Mouse (Mus musculus) ZHBTc4 (cell line): ENCODE results near the gene Wrb.
"Not testable (repeated sequence)": the region's sequence is repeated elsewhere in the genome, so short reads cannot be mapped to it uniquely, and the experiment has no call there.

ENCODE experiments used
- DNase-seq: peaks from one replicate; pipeline ENCODE4 v3.0.0-alpha.2; 2011; ENCODE audit warnings: low read depth, low spot score

Gene Wrb

GRCm38 (mm10) chr16:96145110-96145800 is at the start of gene Wrb:
TSS of gene Wrb (plus strand) at chr16:96145407.
- peak; percentile 100 for DNase-seq

GRCm38 (mm10) chr16:96095966-96096365 is 49.2 kb upstream of the Wrb start:
- no peak for DNase-seq

- peak; percentile 65 for DNase-seq
These were observed 47.4 kb upstream of the Wrb start for GRCm38 (mm10) chr16:96097811-96098210.

DNA sequence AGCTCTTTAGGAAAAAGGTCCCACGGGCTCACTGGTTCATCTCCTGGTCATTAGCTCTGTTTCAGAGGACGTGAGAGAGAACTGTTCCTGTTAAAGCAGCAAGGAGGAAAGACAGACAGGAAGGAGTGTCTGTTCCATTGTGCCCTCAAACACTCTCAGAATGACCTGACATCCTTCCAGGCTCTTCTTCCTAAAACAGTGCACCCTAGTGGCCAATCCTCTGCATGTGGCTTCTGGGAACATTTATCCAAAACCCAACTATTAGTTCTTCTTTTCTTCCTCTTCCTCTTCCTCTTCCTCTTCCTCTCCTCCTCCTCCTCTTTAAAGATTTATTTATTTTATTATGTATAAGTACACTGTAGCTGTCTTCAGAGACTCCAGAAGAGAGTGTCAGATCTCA is 42.2 kb upstream of the Wrb start:
- peak; percentile 84 for DNase-seq

- no peak for DNase-seq
These were observed 35.5 kb upstream of the Wrb start for GRCm38 (mm10) chr16:96109673-96110072.

DNA sequence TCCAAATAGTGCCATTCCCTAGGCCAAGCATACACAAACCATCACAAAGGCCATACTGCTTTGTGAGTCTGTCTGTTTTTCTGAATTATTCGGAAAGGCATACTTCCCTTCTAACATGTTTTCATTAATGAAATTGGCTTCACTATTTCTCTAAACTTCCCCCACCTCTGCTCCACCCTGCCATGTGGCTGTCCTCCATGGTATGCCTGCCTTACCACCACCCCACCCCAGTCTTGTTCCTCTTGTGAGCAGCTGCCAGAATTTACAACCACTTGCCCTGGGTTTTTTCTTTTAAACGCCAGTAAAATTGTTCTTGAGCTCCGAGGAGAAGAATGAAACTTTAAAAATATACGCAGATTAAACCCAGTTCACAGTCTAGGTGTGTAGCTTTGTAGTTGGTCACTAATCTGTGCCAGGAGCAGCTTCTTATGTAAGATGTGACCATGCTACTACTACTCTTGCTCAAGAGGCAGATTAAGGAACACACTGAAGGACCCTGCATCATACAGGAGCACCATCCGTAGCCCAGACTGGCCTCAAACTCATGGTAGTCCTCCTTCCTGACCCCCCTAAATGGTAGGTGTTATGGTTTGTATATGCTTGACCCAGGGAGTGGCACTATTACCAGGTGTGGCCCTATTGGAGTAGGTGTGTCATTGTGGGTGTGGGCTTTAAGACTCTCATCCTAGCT is 34.4 kb upstream of the Wrb start:
- no peak for DNase-seq

DNA sequence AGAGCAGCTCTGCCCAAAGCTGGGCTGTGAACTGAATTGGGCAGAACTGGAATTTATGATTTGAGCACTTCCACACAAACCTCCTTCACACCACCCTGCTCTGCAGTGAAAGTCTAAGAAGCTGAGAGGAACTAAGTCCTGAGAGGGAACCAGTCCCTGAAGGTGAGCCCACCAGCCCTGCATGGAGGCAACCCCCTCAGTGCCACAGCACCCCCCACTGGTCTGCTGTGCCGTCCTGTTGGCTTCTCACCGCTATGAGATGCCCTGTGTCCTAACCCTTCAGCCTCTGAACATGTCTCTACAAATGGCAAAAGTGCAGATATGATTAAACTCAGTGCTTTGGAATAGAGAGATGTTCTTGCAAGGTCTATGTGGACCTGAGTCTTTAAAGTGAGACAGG is 32.4 kb upstream of the Wrb start:
- DNase-seq: no peak

GRCm38 (mm10) chr16:96114729-96115128 is 30.5 kb upstream of the Wrb start:
- DNase-seq: peak; percentile 81

DNA sequence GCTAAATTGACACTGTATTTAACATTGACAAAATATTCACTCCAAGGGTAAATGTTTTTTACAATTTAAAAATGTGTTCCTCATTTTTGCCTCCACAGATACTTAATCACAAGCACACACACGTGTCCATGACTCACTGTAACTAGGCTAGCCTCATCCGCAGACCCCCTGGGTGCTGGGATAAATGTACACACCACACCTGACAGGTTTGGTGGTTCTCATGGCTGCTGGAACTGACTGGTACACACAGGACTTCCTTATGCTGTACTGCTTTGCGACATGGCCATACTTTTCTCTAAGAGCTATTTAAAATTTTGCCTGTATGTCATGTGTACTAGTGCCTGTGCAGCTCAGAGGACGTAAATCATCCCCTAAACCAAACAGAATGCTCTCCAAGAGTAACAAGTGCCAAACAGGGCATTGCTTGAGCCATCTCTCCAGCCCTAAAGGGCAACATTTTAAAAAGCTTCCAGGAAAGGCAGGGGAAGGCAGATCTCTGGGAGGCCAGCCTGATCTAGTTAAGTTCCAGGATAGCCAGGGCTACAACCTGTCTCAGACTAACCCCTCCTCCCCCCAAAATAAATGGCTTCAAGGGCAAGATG is 25.1 kb upstream of the Wrb start:
- no peak for DNase-seq

DNA sequence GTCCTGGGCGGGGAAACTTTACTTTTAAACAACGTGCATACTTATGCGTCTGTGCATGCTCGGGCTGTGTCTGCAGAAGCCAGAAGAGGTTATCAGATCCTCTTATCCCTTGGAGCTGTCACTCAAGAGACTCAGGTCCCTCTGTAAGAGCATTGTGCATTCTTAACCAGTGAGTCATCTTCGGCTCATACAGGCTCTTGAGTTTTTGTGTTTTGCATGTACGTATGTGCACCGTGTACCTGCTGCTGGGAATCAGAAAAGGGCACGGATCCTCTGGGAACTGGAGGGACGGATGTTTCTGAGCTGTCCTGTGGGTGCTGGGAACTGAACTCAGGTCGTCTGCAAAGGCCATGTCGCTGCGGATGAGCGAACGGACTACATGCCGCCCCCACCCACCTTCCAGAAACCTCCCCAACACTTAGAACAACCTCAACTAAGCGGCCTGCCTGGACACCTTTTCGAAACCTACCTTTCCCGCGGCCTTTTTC is 18.5 kb upstream of the Wrb start:
- DNase-seq: peak; percentile 62

- DNase-seq: no peak
These were observed 17.9 kb upstream of the Wrb start for GRCm38 (mm10) chr16:96127288-96127656.

DNA sequence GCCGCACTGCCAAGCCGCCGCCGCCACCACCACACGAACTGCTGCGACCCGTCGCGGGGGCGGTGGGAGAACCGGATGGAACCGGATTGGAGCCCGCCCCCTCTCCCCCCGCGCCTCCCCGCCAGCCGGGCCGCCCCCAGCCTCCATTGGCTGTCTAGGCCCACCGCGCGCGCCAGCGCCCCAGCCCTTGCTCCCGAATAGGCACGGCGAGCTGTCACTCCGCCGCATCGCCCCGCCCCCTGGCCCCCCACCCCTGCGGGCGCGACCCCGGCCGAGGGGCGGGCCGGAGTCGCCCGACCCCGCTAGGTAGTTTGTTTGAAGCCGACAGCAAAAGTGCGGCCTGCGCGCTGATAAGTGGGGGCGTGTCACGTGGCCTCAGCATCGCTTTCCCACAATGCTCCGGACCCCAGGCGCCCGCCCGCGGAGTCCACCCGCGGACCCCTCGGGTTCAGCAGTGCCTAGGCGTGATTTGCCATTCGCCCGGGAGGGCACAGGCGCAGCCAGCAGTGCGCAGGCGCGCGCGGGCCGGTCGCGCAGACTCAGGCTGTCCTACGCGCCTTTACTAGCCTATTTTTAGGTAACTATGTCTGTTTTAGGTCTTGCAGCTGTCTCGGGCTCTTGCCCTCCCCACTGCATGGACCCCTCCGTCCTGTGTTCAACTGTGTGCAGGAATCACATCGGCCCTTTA is 17.4 kb upstream of the Wrb start, which contains the start of gene Hmgn1:
Gene Hmgn1 (minus strand): TSS at position 73 of the 688 bp plus-strand sequence.
- peak; percentile 99 for DNase-seq

GRCm38 (mm10) chr16:96128466-96128865 is 16.7 kb upstream of the Wrb start:
- no peak for DNase-seq

DNA sequence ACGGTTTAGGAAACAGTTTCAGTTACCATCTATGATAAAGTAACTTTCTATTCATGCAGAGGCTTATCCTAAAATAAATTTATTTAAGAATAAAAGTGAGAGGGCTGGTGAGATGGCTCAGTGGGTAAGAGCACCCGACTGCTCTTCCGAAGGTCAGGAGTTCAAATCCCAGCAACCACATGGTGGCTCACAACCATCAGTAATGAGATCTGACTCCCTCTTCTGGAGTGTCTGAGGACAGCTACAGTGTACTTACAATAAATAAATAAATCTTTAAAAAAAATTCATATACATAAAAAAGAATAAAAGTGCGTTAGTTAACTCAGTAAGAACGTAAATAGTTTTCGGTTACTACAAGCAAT is 478 bp upstream of the Wrb start:
- DNase-seq: not testable (repeated sequence)

GRCm38 (mm10) chr16:96145814-96146213 is 607 bp downstream of the Wrb start:
- DNase-seq: no peak

- no peak for DNase-seq
These were observed 3.6 kb downstream of the Wrb start for GRCm38 (mm10) chr16:96148834-96149233.

DNA sequence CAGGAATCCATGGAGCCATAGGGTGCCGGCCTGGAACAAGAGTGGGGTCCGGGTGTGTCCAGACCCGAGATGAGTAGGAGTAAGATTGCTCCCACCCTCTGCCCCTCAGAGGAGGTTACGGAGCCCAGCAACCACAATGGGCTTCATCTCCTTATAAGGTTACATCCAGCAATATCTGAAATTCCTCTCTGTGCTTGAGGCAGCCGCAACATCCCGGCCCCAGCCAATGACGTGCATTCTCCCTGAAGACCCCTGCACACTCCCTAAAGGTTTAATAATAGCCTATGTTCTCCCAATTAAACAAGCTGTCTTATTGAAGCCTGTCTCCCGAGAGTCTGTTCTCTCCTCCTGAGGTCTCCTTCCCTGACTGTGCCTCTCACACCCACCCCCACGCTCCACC is 4.1 kb downstream of the Wrb start:
- no peak for DNase-seq

GRCm38 (mm10) chr16:96150995-96151394 is 5.8 kb downstream of the Wrb start:
- DNase-seq: no peak

DNA sequence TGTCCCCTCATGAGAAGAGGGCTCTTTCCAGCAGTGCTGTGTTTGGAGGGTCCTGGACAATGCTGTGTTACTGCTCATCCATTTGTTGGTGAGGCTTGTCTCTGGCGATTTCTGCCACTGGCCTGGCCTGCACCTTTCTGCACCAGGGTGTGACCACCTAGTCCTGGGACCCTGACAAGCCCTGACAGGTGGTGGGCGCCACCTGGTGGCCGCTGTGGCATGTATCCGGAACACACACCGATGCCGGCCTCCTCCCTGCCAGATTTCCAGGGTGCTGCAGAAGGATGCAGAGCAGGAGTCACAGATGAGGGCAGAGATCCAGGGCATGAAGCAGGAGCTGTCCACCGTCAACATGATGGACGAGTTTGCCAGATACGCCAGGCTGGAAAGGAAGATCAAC is 6.3 kb downstream of the Wrb start:
- DNase-seq: peak; percentile 90

DNA sequence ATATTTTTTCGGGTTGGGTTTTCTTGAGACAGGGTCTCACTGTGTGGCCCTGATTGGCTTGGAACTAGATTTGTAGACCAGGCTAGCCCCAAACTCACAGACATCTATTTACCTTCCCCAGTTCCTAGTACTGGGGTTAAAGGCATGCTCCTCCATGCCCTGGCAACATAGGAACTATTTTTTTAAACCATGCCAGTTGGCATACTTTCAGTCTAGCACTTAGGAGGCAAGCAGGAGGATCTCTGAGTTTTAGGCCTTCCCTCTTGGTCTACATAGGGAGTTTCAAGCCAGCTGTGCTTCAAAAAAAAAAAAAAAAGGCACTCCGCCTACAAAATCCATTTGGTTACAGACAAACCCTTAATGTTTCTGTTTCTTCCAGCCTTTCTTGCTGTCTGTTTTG is 9.3 kb downstream of the Wrb start:
- no peak for DNase-seq

GRCm38 (mm10) chr16:96156019-96156418 is 10.8 kb downstream of the Wrb start:
- no peak for DNase-seq

DNA sequence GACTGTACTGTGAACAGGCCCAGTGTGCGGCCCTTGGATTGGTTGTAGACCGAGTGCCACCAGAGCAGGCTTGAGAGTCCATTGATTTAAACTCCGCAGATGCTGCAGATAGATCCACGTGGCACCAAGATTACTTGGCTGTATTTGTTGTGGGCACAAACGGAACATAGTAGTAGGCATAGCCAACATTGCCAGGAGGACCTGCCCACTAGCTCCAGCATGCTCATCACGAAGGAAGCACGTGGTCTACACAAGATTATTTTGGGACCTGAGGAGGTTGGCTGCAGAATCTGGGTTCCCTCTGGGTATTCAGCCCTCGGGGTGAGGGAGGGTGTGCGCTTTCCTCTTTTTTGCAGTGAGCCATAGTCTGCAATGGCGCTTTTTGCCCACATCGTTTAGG is 12.0 kb downstream of the Wrb start:
- no peak for DNase-seq
